Mouse (Mus musculus): ENCODE results near the gene Gps1. TPM values are rescaled to one million over a fixed set of nuclear protein-coding genes. Genes with fewer than 3 reads are reported as not detected.
A peak's percentile ranks its signal among the peaks of the same experiment; 100 is the strongest.

Gps1 gene
- total RNA-seq (2012; rRNA removed) (206 and 266 TPM in 2 replicates), polyA plus RNA-seq (2012; ENCODE audit: insufficient read depth in 1 of 2, insufficient read length in 2 of 2, low read depth in 1 of 2, low replicate concordance in 2 of 2, missing spikeins in 1 of 2) (100 to 1,000 TPM; 173 to 219 TPM)

GRCm38 (mm10) chr11:120784064-120784791, at the start of gene Gps1, which contains the start of gene Rfng:
TSS of gene Gps1 (plus strand) at chr11:120784272.
TSS of gene Rfng (minus strand) at chr11:120784207.
- peaks cover 2 to 7% of the 10 kb centered on the region in 2 experiments for H3K36me3 ChIP-seq (ENCODE audit: control insufficient read depth in 1 of 2, insufficient read depth in 2 of 2, low read length in 2 of 2)
- TF ChIP-seq MEF2A (IDR thresholded peaks at IDR 0.05; ENCODE audit: extremely low read depth, insufficient replicate concordance, low read depth, low read length, poor library complexity, severe bottlenecking) (no peak), ELF1 (IDR thresholded peaks at IDR 0.05; ENCODE audit: low read depth, low read length) (peak; percentile 79), MXI1 (IDR thresholded peaks at IDR 0.05; ENCODE audit: low read depth, low read length) (peak; percentile 78; the same call in 1 of the 2 replicates), GATA1 (IDR thresholded peaks at IDR 0.05; ENCODE audit: low read depth, low read length) (no peak), NELFE (IDR thresholded peaks at IDR 0.05; ENCODE audit: low read depth, low read length) (peak; percentile 65), MYC (IDR thresholded peaks at IDR 0.05; ENCODE audit: low read depth, low read length) (no peak), SIN3A (IDR thresholded peaks at IDR 0.05; ENCODE audit: low read length) (peak; percentile 89), MAX (IDR thresholded peaks at IDR 0.05; ENCODE audit: low read length) (peak; percentile 55), BHLHE40 (IDR thresholded peaks at IDR 0.05; ENCODE audit: borderline replicate concordance, low read depth, low read length) (no peak), ZKSCAN1 (IDR thresholded peaks at IDR 0.05; ENCODE audit: low read depth, low read length) (no peak), CHD2 (IDR thresholded peaks at IDR 0.05; ENCODE audit: low read length) (no peak), HCFC1 (IDR thresholded peaks at IDR 0.05; ENCODE audit: low read depth, low read length) (peak; percentile 91), ZNF384 (IDR thresholded peaks at IDR 0.05; ENCODE audit: low read depth, low read length) (no peak), POLR2AphosphoS5 (IDR thresholded peaks at IDR 0.05; ENCODE audit: borderline replicate concordance, low read depth, low read length) (no peak), CHD1 (IDR thresholded peaks at IDR 0.05; ENCODE audit: low read depth, low read length) (no peak), MAZ (IDR thresholded peaks at IDR 0.05; ENCODE audit: low read depth, low read length) (peak; percentile 98; the same call in 1 of the 2 replicates), E2F4 (IDR thresholded peaks at IDR 0.05; ENCODE audit: borderline replicate concordance, low read depth, low read length) (no peak), TCF12 (IDR thresholded peaks at IDR 0.05; ENCODE audit: low read depth, low read length) (no peak; the same call in none of the 2 replicates), JUND (IDR thresholded peaks at IDR 0.05; ENCODE audit: low read depth, low read length) (no peak), TBP (IDR thresholded peaks at IDR 0.05; ENCODE audit: low read depth, low read length) (0 out of 2 replicates have a peak, but pooled peaks have one; percentile 29), RCOR1 (IDR thresholded peaks at IDR 0.05; ENCODE audit: low read depth, low read length) (no peak), POLR2A (IDR thresholded peaks at IDR 0.05; ENCODE audit: control insufficient read depth in 1 of 2, insufficient read depth in 1 of 2, low read depth in 1 of 2, low read length in 2 of 2, poor library complexity in 1 of 2) (peak; percentile 55 to 79), USF2 (IDR thresholded peaks at IDR 0.05; ENCODE audit: borderline replicate concordance in 1 of 2, insufficient read depth in 1 of 2, low read depth in 1 of 2, low read length in 2 of 2) (no peak)
- peaks cover 0 to 16% of the 10 kb centered on the region in 2 experiments; a peak in 1 of 4 replicates for H3K4me1 ChIP-seq (ENCODE audit: control insufficient read depth in 1 of 2, insufficient read depth in 2 of 2, low read length in 2 of 2)
- peak within 1 kb of the TSS; percentile 79 to 95 for H3K4me3 ChIP-seq (ENCODE audit: control insufficient read depth in 1 of 2, insufficient read depth in 1 of 2, low read depth in 2 of 2, low read length in 2 of 2)
- H3K27ac ChIP-seq (ENCODE audit: control insufficient read depth, low read depth, low read length) = peak within 1 kb of the TSS; percentile 85
- DNase-seq (ENCODE audit: low read depth, low spot score) = peak; percentile 92
- no peaks in the 10 kb centered on the region for H3K27me3 ChIP-seq (ENCODE audit: control insufficient read depth in 1 of 2, insufficient read depth in 2 of 2, low read length in 2 of 2)
- peaks cover 26% of the 10 kb centered on the region for H3K79me2 ChIP-seq (ENCODE audit: control insufficient read depth, insufficient read depth, low read length, poor library complexity)
- H3K9ac ChIP-seq (ENCODE audit: control insufficient read depth, low read depth, low read length, poor library complexity, severe bottlenecking) = peak within 1 kb of the TSS; percentile 87
- H3K9me3 ChIP-seq (replicated peaks; ENCODE audit: insufficient read depth, low read length) = no peaks in the 10 kb centered on the region
